Mouse (Mus musculus): ENCODE data around the gene Serinc5. TPM values are rescaled to one million over a fixed set of nuclear protein-coding genes. Genes with fewer than 3 reads are reported as not detected.

Serinc5 gene
- polyA plus RNA-seq (2015; fragmentation: Illumina TruSeq; extraction: RNeasy Lipid Tissue Mini Kit (QIAGEN cat#74804); ENCODE audit: insufficient read depth, low read depth, low replicate concordance), result 4.3 TPM

DNA sequence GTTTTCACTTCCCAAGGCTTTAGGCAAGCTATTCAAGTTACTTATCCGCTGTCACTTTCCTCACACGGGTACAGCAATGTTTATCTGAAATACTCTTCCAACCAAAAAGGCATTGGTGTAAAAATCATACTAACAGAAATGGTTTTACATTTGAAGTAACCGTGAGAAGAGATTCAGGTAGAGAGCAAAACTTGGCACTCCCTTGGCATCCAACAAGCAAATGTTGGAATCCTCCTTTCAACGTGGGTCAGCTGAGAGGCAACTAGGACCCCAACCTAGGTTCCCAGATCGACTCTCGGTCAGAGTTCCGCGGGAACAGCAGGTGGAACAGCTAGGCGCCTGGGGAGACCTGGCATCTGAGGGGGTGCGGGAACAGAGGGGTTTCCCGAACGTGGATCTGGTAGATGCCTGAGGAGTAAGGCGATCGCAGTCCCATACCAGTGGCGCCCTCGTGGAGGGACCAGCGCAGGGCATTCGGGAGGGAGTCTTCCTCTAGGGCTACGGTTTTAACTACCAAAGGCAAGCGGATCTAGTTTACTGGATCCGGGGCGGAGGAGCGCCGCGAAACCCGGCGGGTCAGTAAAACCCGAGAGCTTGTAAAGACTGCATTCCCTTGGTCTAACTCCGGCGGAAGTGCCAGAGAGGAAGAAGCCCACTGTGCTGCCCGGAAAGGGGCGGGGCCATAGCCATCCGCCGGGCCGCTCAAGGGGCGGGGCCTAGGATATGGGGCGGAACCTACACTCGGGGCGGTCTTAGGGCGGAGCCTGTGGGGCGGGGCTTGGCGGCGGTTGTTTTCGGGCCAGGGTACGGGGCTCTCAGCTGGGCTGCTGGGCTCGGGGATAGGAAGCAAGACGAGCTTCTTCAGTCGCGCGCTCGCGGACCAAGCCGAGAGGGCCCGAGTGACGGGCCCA, at the start of gene Serinc5:
Gene Serinc5 (plus strand): TSS at position 781 of the 911 bp plus-strand sequence.

GRCm38 (mm10) chr13:92576072-92576471, 34.8 kb upstream of the Serinc5 start, which contains the start of gene Spz1:
Gene Spz1 (minus strand): TSS chr13:92576172.

Other genes starting within 250 kb of the Serinc5 start
- not detected for gene Ankrd34b, start 185.2 kb upstream of the Serinc5 start, polyA plus RNA-seq (2015; fragmentation: Illumina TruSeq; extraction: RNeasy Lipid Tissue Mini Kit (QIAGEN cat#74804); ENCODE audit: insufficient read depth, low read depth, low replicate concordance)
- not detected for gene Fam151b, start 127.1 kb upstream of the Serinc5 start, polyA plus RNA-seq (2015; fragmentation: Illumina TruSeq; extraction: RNeasy Lipid Tissue Mini Kit (QIAGEN cat#74804); ENCODE audit: insufficient read depth, low read depth, low replicate concordance)
- 2.7 TPM for gene Zfyve16, start 80.2 kb upstream of the Serinc5 start, polyA plus RNA-seq (2015; fragmentation: Illumina TruSeq; extraction: RNeasy Lipid Tissue Mini Kit (QIAGEN cat#74804); ENCODE audit: insufficient read depth, low read depth, low replicate concordance)
- gene Spz1, start 34.9 kb upstream of the Serinc5 start, polyA plus RNA-seq (2015; fragmentation: Illumina TruSeq; extraction: RNeasy Lipid Tissue Mini Kit (QIAGEN cat#74804); ENCODE audit: insufficient read depth, low read depth, low replicate concordance), result not detected
- gene Thbs4, start 183.7 kb downstream of the Serinc5 start, polyA plus RNA-seq (2015; fragmentation: Illumina TruSeq; extraction: RNeasy Lipid Tissue Mini Kit (QIAGEN cat#74804); ENCODE audit: insufficient read depth, low read depth, low replicate concordance), result not detected
- gene Mtx3, start 233.7 kb downstream of the Serinc5 start, polyA plus RNA-seq (2015; fragmentation: Illumina TruSeq; extraction: RNeasy Lipid Tissue Mini Kit (QIAGEN cat#74804); ENCODE audit: insufficient read depth, low read depth, low replicate concordance), result 3.2 TPM

All from pancreas, adult 10 weeks (tissue).